Mouse (Mus musculus) embryonic fibroblast, embryonic 13.5 days (primary cell): ENCODE results near the gene Actb.
A peak's percentile ranks its signal among the peaks of the same experiment; 100 is the strongest.

Experiments
- CTCF ChIP-seq: IDR thresholded peaks from 2 replicates; pipeline ENCODE4 v1.5.1; 2011; ENCODE audit warnings: mild to moderate bottlenecking, control low read depth, low read length, moderate library complexity, borderline replicate concordance; ENCODE audit not compliant: insufficient read depth
- POLR2A ChIP-seq: IDR thresholded peaks from 2 replicates; pipeline ENCODE4 v1.6.1; 2011; ENCODE audit warnings: low read depth, mild to moderate bottlenecking, control low read depth, low read length, moderate library complexity

DNA sequence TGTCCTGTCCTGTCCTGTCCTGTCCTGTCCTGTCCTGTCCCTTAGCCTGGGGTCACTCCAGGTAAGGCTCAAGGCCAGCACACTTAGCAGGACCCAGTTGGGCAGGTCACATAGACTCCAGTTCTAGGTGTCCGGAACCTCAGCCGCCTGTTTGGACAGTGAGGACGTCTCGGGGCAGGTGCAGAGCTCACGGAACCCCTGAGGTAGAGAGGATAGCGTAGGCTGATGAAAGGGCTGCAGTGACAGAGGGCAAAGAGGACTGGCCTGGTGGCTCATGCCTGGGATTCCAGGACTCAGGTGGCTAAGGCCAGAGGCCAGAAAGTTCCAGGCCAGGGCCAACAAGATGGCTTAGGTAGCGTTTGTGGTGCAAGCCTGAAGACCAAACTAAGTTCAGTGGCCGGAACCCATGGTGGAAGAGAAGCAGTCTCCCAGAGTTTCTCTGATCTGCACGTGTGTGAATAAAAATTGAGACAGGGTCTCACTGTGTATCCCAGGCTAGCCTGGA is 24.7 kb upstream of the Actb start:
- TF ChIP-seq POLR2A, result 0 out of 2 replicates have a peak, but pooled peaks have one; percentile 23
- no peak for TF ChIP-seq CTCF
